Mouse (Mus musculus): ENCODE results near the gene Abcf2. TPM values are rescaled to one million over a fixed set of nuclear protein-coding genes. Genes with fewer than 3 reads are reported as not detected.
A peak's percentile ranks its signal among the peaks of the same experiment; 100 is the strongest.

The Abcf2 gene
- polyA plus RNA-seq, 1 experiment: 143 TPM

GRCm38 (mm10) chr5:24526190-24526888, 50.9 kb downstream of the Abcf2 start:
- no peak for TF ChIP-seq USF1 (IDR thresholded peaks at IDR 0.05; ENCODE audit: low read depth)
- TF ChIP-seq CEBPB (IDR thresholded peaks at IDR 0.05; ENCODE audit: low read depth): no peak
- TF ChIP-seq FOSL1 (IDR thresholded peaks at IDR 0.05; ENCODE audit: insufficient read depth, low read length, poor library complexity, severe bottlenecking): no peak
- no peak for TF ChIP-seq MAX (IDR thresholded peaks at IDR 0.05)
- TF ChIP-seq MYOG (IDR thresholded peaks at IDR 0.05; ENCODE audit: control insufficient read depth, extremely low read depth, insufficient read length): no peak
- no peak for TF ChIP-seq MYOD1 (IDR thresholded peaks at IDR 0.05; ENCODE audit: control insufficient read depth, insufficient read length, low read depth)
- TF ChIP-seq CTCF (IDR thresholded peaks at IDR 0.05; ENCODE audit: control insufficient read depth, insufficient read depth, insufficient read length): no peak
- no peaks in the 10 kb centered on the region for H3K36me3 ChIP-seq (ENCODE audit: control insufficient read depth, insufficient read depth)
- H3K27me3 ChIP-seq (ENCODE audit: control insufficient read depth, insufficient read depth, insufficient read length): peaks cover 69% of the 10 kb centered on the region
- no peak overlapping the region for H3K4me3 ChIP-seq (ENCODE audit: insufficient read depth, poor library complexity, severe bottlenecking)
- no peaks in the 10 kb centered on the region for H3K79me3 ChIP-seq (ENCODE audit: low read depth)
- no peaks in the 10 kb centered on the region for H3K79me2 ChIP-seq (ENCODE audit: control insufficient read depth, insufficient read depth)
- no peak overlapping the region for H3ac ChIP-seq (ENCODE audit: control insufficient read depth, insufficient read length, low read depth)

- Histone ChIP-seq H3ac (ENCODE audit: control insufficient read depth, insufficient read length, low read depth) (no peak overlapping the region), H3K79me2 (ENCODE audit: control insufficient read depth, insufficient read depth) (no peaks in the 10 kb centered on the region), H3K36me3 (ENCODE audit: control insufficient read depth, insufficient read depth) (no peaks in the 10 kb centered on the region), H3K79me3 (ENCODE audit: low read depth) (no peaks in the 10 kb centered on the region), H3K4me3 (ENCODE audit: insufficient read depth, poor library complexity, severe bottlenecking) (no peak overlapping the region), H3K27me3 (ENCODE audit: control insufficient read depth, insufficient read depth, insufficient read length) (peaks cover 64% of the 10 kb centered on the region)
- TF ChIP-seq CTCF (IDR thresholded peaks at IDR 0.05; ENCODE audit: control insufficient read depth, insufficient read depth, insufficient read length) (no peak), MAX (IDR thresholded peaks at IDR 0.05) (no peak), CEBPB (IDR thresholded peaks at IDR 0.05; ENCODE audit: low read depth) (no peak), FOSL1 (IDR thresholded peaks at IDR 0.05; ENCODE audit: insufficient read depth, low read length, poor library complexity, severe bottlenecking) (no peak), MYOD1 (IDR thresholded peaks at IDR 0.05; ENCODE audit: control insufficient read depth, insufficient read length, low read depth) (no peak), MYOG (IDR thresholded peaks at IDR 0.05; ENCODE audit: control insufficient read depth, extremely low read depth, insufficient read length) (no peak), USF1 (IDR thresholded peaks at IDR 0.05; ENCODE audit: low read depth) (no peak)
Measured at GRCm38 (mm10) chr5:24525360-24526189, 51.7 kb downstream of the Abcf2 start.

- no peaks in the 10 kb centered on the region for H3K79me2 ChIP-seq (ENCODE audit: control insufficient read depth, insufficient read depth)
- no peak overlapping the region for H3ac ChIP-seq (ENCODE audit: control insufficient read depth, insufficient read length, low read depth)
- TF ChIP-seq MAX (IDR thresholded peaks at IDR 0.05): no peak
- no peak for TF ChIP-seq MYOG (IDR thresholded peaks at IDR 0.05; ENCODE audit: control insufficient read depth, extremely low read depth, insufficient read length)
- no peak for TF ChIP-seq FOSL1 (IDR thresholded peaks at IDR 0.05; ENCODE audit: insufficient read depth, low read length, poor library complexity, severe bottlenecking)
- no peak for TF ChIP-seq USF1 (IDR thresholded peaks at IDR 0.05; ENCODE audit: low read depth)
- no peak for TF ChIP-seq MYOD1 (IDR thresholded peaks at IDR 0.05; ENCODE audit: control insufficient read depth, insufficient read length, low read depth)
- TF ChIP-seq CTCF (IDR thresholded peaks at IDR 0.05; ENCODE audit: control insufficient read depth, insufficient read depth, insufficient read length): no peak
- TF ChIP-seq CEBPB (IDR thresholded peaks at IDR 0.05; ENCODE audit: low read depth): no peak
- no peak overlapping the region for H3K4me3 ChIP-seq (ENCODE audit: insufficient read depth, poor library complexity, severe bottlenecking)
- H3K27me3 ChIP-seq (ENCODE audit: control insufficient read depth, insufficient read depth, insufficient read length): peaks cover 69% of the 10 kb centered on the region
- no peaks in the 10 kb centered on the region for H3K36me3 ChIP-seq (ENCODE audit: control insufficient read depth, insufficient read depth)
- no peaks in the 10 kb centered on the region for H3K79me3 ChIP-seq (ENCODE audit: low read depth)
Measured at GRCm38 (mm10) chr5:24524522-24524921, 52.7 kb downstream of the Abcf2 start.

- no peak for TF ChIP-seq MAX (IDR thresholded peaks at IDR 0.05)
- Histone ChIP-seq H3K36me3 (ENCODE audit: control insufficient read depth, insufficient read depth) (no peaks in the 10 kb centered on the region), H3K79me2 (ENCODE audit: control insufficient read depth, insufficient read depth) (no peaks in the 10 kb centered on the region), H3K4me3 (ENCODE audit: insufficient read depth, poor library complexity, severe bottlenecking) (no peak overlapping the region), H3K79me3 (ENCODE audit: low read depth) (no peaks in the 10 kb centered on the region), H3K27me3 (ENCODE audit: control insufficient read depth, insufficient read depth, insufficient read length) (peaks cover 69% of the 10 kb centered on the region), H3ac (ENCODE audit: control insufficient read depth, insufficient read length, low read depth) (no peak overlapping the region)
Measured at GRCm38 (mm10) chr5:24523806-24524205, 53.5 kb downstream of the Abcf2 start.

- no peaks in the 10 kb centered on the region for H3K79me2 ChIP-seq (ENCODE audit: control insufficient read depth, insufficient read depth)
- H3K36me3 ChIP-seq (ENCODE audit: control insufficient read depth, insufficient read depth): no peaks in the 10 kb centered on the region
- H3ac ChIP-seq (ENCODE audit: control insufficient read depth, insufficient read length, low read depth): no peak overlapping the region
- TF ChIP-seq USF1 (IDR thresholded peaks at IDR 0.05; ENCODE audit: low read depth) (no peak), CTCF (IDR thresholded peaks at IDR 0.05; ENCODE audit: control insufficient read depth, insufficient read depth, insufficient read length) (no peak), FOSL1 (IDR thresholded peaks at IDR 0.05; ENCODE audit: insufficient read depth, low read length, poor library complexity, severe bottlenecking) (no peak), MYOD1 (IDR thresholded peaks at IDR 0.05; ENCODE audit: control insufficient read depth, insufficient read length, low read depth) (no peak), MYOG (IDR thresholded peaks at IDR 0.05; ENCODE audit: control insufficient read depth, extremely low read depth, insufficient read length) (no peak), MAX (IDR thresholded peaks at IDR 0.05) (no peak), CEBPB (IDR thresholded peaks at IDR 0.05; ENCODE audit: low read depth) (no peak)
- no peak overlapping the region for H3K4me3 ChIP-seq (ENCODE audit: insufficient read depth, poor library complexity, severe bottlenecking)
- no peaks in the 10 kb centered on the region for H3K79me3 ChIP-seq (ENCODE audit: low read depth)
- peaks cover 47% of the 10 kb centered on the region for H3K27me3 ChIP-seq (ENCODE audit: control insufficient read depth, insufficient read depth, insufficient read length)
Measured at GRCm38 (mm10) chr5:24521366-24521765, 55.9 kb downstream of the Abcf2 start.

Small RNA genes within 50 kb of the gene (microRNA-seq; reads per million reads assigned to microRNA genes)
- gene Mir671 (ENCODE audit: borderline microRNAs expressed): 801 reads per million, percentile 85 among the genes with 10 or more reads in this experiment

Other genes with a start within 250 kb of the Abcf2 start
- 3.1 TPM for gene Kcnh2, start 225.9 kb downstream of the Abcf2 start, polyA plus RNA-seq (2012; fragmentation: generic; extraction: Trizol)
- 0.13 TPM for gene Nos3, start 212.7 kb downstream of the Abcf2 start, polyA plus RNA-seq (2012; fragmentation: generic; extraction: Trizol)
- gene Atg9b, start 185.3 kb downstream of the Abcf2 start, polyA plus RNA-seq (2012; fragmentation: generic; extraction: Trizol): 0.48 TPM
- gene Abcb8, start 183.8 kb downstream of the Abcf2 start, polyA plus RNA-seq (2012; fragmentation: generic; extraction: Trizol): 25.1 TPM
- 0.19 TPM for gene Asic3, start 164.1 kb downstream of the Abcf2 start, polyA plus RNA-seq (2012; fragmentation: generic; extraction: Trizol)
- 33.4 TPM for gene Cdk5, start 153.9 kb downstream of the Abcf2 start, polyA plus RNA-seq (2012; fragmentation: generic; extraction: Trizol)
- 76.4 TPM for gene Slc4a2, start 153.6 kb downstream of the Abcf2 start, polyA plus RNA-seq (2012; fragmentation: generic; extraction: Trizol)
- 90.3 TPM for gene Fastk, start 132.2 kb downstream of the Abcf2 start, polyA plus RNA-seq (2012; fragmentation: generic; extraction: Trizol)
- gene Tmub1, start 129.6 kb downstream of the Abcf2 start, polyA plus RNA-seq (2012; fragmentation: generic; extraction: Trizol): 9.8 TPM
- gene Agap3, start 125.3 kb downstream of the Abcf2 start, polyA plus RNA-seq (2012; fragmentation: generic; extraction: Trizol): 119 TPM
- 0.42 TPM for gene Gbx1, start 50.3 kb downstream of the Abcf2 start, polyA plus RNA-seq (2012; fragmentation: generic; extraction: Trizol)
- gene Asb10, start 36.5 kb downstream of the Abcf2 start, polyA plus RNA-seq (2012; fragmentation: generic; extraction: Trizol): not detected
- gene 4931409K22Rik, start 20.7 kb downstream of the Abcf2 start, polyA plus RNA-seq (2012; fragmentation: generic; extraction: Trizol): not detected
- 37.7 TPM for gene Chpf2, start 9.3 kb upstream of the Abcf2 start, polyA plus RNA-seq (2012; fragmentation: generic; extraction: Trizol)
- gene Smarcd3, start 46.9 kb upstream of the Abcf2 start, polyA plus RNA-seq (2012; fragmentation: generic; extraction: Trizol): 87.6 TPM
- 18.6 TPM for gene Nub1, start 108.1 kb upstream of the Abcf2 start, polyA plus RNA-seq (2012; fragmentation: generic; extraction: Trizol)
- gene Wdr86, start 153.3 kb upstream of the Abcf2 start, polyA plus RNA-seq (2012; fragmentation: generic; extraction: Trizol): not detected
- not detected for gene Crygn, start 180.5 kb upstream of the Abcf2 start, polyA plus RNA-seq (2012; fragmentation: generic; extraction: Trizol)

Measured in C2C12 (cell line).